Mouse (Mus musculus): ENCODE data around the gene Btbd2. TPM values are rescaled to one million over a fixed set of nuclear protein-coding genes. Genes with fewer than 3 reads are reported as not detected.
A peak's percentile ranks its signal among the peaks of the same experiment; 100 is the strongest.

Gene Btbd2
- polyA plus RNA-seq, 1 experiment from 2014 or later: 77.8 TPM

DNA sequence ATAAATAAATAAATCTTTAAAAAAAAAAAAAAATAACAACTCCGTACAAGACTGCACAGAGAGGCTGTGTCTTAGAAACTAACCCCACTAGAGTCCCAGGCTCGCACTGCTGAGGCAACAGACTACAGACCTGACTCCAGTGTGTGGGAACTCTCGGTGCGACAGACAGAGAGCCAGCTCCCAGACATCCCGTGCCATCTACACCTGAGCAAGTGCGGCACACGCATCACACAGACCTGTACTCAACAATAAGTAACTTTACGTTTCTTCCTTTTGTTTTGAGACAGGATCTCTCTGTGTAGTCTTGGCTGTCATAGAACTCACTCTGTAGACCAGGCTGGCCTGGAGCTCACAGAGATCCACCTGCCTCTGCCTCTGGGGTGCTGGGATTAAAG is 40.5 kb upstream of the Btbd2 start:
- no peak overlapping the region for H3K27ac ChIP-seq
- no peak overlapping the region for H3K9ac ChIP-seq
- no peak overlapping the region for H3K4me3 ChIP-seq
- no peaks in the 10 kb centered on the region for H3K9me3 ChIP-seq
- ATAC-seq (ENCODE audit: low FRiP score, low read depth): no peak
- WGBS: 91% methylated on average over 8 of the region's 8 CpGs
- no peak overlapping the region for H3K4me2 ChIP-seq (replicated peaks)
- H3K27me3 ChIP-seq: no peaks in the 10 kb centered on the region
- peaks cover 21% of the 10 kb centered on the region for H3K4me1 ChIP-seq
- peaks cover 41% of the 10 kb centered on the region for H3K36me3 ChIP-seq

DNA sequence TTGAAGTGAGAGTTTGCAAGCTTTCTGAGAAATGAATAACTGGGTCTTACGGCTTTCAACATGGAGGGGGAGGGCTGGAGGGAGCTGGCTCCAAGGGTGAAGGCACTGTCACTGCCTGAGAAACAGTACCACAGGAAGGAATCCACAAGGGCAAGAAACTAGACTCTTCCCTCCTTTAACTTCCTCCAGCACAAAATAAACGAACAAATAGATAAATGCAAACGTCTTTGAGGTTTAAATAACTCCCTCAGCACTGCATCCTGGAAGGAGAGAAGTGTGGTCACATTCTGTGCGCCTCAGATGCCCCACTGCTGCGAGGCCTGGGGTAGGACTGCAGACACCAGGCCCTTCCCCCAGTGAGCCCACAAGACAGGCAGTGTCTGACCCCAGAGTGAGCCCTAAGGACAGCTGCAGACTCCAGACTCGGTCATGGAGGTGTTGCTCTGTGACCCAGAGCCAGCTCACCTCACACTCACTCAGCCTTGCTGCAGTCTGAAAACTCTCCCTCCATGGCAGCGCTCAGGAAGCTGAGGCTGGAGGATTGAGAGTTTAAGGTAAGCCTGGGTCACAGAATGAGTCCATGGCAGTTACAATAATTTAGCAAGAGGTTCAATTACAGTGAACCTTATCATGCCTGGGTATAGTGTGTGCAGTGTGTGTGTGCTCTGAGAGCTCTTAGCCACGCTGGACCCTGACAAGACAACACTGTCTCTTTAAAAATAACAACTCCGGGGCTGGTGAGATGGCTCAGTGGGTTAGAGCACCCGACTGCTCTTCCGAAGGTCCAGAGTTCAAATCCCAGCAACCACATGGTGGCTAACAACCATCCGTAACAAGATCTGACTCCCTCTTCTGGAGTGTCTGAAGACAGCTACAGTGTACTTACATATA is 39.9 kb upstream of the Btbd2 start:
- H3K27ac ChIP-seq: peak overlapping the region; percentile 39; the same call in 1 of the 2 replicates
- no peaks in the 10 kb centered on the region for H3K27me3 ChIP-seq
- 68% methylated on average over 12 of the region's 12 CpGs for WGBS

DNA sequence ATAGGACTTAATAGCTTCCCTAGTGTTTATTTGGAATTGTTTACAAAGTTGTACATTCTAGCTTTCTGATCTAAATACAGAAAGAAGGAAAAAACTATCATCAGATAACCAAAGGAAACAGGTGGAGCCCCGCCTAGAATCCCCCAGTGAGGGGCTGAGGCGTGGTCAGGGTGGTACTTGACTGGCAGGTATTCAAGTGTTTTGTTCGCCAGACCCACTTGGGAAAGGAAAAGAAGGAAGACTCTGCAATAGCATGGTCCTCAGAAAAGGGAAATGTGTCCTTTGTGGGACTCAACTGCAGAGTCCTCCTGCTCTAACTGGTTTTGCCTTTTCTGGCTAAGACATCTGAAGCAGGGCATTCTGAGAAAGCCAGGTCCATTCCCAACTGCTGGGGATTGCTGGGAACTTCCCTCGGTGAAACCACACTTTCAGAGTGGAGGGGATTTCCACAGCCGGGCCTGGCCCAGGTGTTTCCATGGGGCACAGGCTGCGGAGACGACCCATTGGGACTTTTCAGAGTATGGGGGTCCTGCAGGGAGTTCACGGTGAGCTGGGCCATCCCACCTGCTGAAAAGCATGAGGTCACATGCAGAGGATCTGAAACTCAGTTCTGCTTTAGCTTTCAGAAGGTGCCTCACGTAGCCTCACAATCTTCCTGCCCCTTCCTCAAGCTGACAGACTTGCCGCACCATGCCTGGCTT is 39.1 kb upstream of the Btbd2 start:
- Histone ChIP-seq H3K36me3 (peaks cover 56% of the 10 kb centered on the region), H3K9ac (no peak overlapping the region)

More for the DNA sequence above, 39.9 kb upstream of the Btbd2 start:
- H3K9me3 ChIP-seq: no peaks in the 10 kb centered on the region
- no peak overlapping the region for H3K9ac ChIP-seq
- peaks cover 48% of the 10 kb centered on the region for H3K36me3 ChIP-seq
- H3K4me2 ChIP-seq (replicated peaks): no peak overlapping the region; the same call in 1 of the 2 replicates
- ATAC-seq (ENCODE audit: low FRiP score, low read depth): no peak
- peaks cover 21% of the 10 kb centered on the region for H3K4me1 ChIP-seq
- no peak overlapping the region for H3K4me3 ChIP-seq

DNA sequence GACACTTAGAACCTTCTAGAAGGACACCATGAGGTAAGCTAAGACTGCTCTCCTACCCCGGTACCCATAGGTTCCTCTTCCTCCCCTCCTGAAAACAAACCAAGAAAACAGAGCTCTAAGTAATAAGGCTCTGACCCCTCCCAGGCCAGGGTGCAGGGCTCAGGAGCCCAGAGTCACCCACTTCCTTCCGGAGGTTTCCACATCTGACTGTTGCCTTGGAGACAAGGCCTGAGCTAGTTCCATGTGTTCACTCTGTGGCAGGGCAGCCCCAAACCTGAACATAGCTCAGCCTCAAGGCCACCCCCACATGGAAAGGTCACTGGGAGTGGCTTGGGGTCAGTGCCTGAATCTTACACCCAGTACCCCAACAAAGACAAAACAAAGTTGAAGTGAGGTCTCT is 38.3 kb upstream of the Btbd2 start:
- Histone ChIP-seq H3K4me3 (no peak overlapping the region), H3K36me3 (peaks cover 64% of the 10 kb centered on the region), H3K9ac (no peak overlapping the region; the same call in 1 of the 2 replicates), H3K4me2 (replicated peaks) (no peak overlapping the region), H3K27me3 (no peaks in the 10 kb centered on the region), H3K27ac (no peak overlapping the region), H3K9me3 (no peaks in the 10 kb centered on the region), H3K4me1 (peaks cover 10% of the 10 kb centered on the region)
- ATAC-seq (ENCODE audit: low FRiP score, low read depth): no peak
- WGBS: 63% methylated on average over 2 of the region's 2 CpGs

More for the DNA sequence above, 39.1 kb upstream of the Btbd2 start:
- Histone ChIP-seq H3K27me3 (no peaks in the 10 kb centered on the region), H3K9me3 (no peaks in the 10 kb centered on the region), H3K4me3 (no peak overlapping the region), H3K27ac (peak overlapping the region; percentile 22; the same call in 1 of the 2 replicates), H3K4me1 (peaks cover 17% of the 10 kb centered on the region), H3K4me2 (replicated peaks) (no peak overlapping the region; the same call in 1 of the 2 replicates)
- WGBS: 66% methylated on average over 10 of the region's 10 CpGs
- no peak for ATAC-seq (ENCODE audit: low FRiP score, low read depth)

DNA sequence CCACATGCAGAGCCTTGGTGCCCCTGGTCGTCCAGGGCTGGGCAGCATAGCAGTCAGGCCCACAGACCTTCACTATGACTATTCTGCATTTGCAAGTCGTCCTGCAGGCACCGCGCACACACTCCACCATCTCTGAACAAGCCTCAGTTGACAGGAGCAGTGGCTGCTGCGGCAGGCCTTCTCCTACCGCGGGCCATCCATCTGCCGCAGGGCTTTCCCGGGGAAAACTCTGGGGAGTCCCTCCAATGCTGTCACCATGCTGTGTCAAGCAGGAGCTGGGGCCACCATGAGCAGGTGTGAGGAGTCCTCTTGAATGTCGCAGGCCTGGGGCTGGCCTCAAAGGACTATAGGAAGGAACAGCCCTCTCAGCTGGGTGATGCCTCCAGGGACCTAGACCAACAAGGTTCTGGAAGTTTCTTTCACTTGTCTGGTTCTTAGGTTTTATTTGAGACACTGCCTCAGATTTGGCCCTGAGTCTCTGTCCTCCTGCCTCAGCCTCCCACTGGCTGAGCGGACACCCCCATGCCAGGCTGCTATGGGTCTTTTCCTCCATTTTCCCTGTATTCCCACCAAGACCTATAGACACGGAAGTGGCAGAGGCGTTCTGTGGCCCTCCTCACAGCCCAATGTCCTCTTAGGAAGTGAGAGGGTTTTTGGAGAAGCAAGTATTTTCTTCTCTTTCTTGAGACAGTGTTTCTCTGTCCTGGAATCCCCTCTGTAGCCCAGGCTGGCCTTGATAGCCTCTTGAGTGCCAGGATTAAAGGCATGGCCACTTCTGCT is 37.5 kb upstream of the Btbd2 start:
- Histone ChIP-seq H3K9me3 (no peaks in the 10 kb centered on the region), H3K4me2 (replicated peaks) (no peak overlapping the region), H3K4me3 (no peak overlapping the region), H3K36me3 (peaks cover 72% of the 10 kb centered on the region), H3K4me1 (peaks cover 5% of the 10 kb centered on the region; the same call in 1 of the 2 replicates), H3K27ac (no peak overlapping the region), H3K27me3 (no peaks in the 10 kb centered on the region), H3K9ac (peak overlapping the region; percentile 25; the same call in 1 of the 2 replicates)
- WGBS: 89% methylated on average over 13 of the region's 13 CpGs
- ATAC-seq (ENCODE audit: low FRiP score, low read depth): no peak

DNA sequence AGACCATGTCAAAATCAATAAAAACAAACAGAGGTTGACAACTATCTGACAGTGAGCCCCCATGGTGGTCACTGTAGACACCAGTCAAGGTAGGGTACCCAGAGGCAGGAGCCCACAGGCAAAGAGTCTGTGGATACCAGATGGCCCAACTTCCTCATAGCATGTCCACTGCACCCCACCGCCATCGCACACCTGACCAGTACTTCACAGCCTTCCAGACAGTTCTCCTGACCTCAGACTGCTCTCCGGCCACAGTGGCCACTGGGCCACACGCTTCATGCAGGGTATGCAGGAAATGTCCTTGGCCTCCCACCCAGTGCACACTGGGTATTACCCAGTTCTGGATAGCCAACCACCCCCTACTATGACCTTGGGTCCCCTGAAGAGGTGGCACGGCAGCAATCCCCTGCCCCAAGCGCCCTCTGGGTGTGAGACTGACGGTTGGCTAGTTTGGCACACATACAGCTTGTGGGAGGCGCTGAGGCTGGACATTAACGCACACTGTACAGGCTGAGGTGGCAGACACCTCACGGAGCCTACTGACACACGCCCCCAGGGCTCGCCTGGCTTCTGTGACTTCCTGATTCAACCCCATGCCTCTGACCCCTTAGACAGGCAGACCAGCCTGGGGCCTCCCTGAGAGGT is 36.7 kb upstream of the Btbd2 start:
- H3K9ac ChIP-seq: no peak overlapping the region

DNA sequence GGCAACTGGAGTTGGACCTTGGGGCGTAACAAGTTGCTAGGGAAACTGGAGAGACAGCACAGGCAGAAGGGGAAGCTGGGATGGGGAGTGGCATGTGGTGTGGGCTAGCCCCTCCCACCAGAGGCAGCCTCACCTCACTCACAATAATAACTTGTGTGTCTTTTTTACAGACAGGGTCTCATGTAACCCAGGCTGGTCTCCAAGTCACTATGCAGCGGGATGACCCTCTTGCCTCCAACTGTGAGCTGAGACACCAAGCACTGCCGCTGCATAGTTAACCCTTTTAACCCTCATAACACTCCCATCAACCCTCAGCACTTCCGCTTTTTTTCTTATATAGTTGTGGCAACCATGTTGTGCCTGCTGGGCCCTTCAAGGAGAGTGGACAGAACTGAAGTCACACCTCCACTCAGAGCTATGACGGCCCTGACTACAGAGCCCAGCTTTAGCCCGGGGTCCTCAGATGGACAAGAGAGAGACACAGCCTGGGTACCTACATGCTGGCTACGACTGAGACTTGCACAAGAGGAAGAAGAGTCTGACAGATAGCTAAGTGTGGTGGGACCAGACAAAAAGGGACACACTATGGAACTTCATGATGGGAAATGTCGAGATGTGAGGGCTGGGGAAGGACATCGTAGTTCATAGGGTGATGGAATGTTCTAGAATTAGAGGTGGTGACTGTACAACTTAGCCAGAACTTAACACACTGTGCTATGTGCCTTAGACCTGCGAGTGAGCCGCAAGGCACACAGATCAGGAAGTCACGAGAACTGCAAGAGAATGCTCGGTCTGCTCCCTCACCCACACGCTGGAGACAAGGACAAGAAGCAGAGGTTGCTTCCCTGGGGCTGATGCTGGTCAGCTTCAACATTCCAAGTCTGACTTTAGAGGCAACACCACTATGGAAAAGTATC is 35.6 kb upstream of the Btbd2 start:
- no peak for ATAC-seq (ENCODE audit: low FRiP score, low read depth)
- Histone ChIP-seq H3K27ac (no peak overlapping the region), H3K9me3 (no peaks in the 10 kb centered on the region), H3K4me3 (no peak overlapping the region), H3K36me3 (peaks cover 68% of the 10 kb centered on the region), H3K4me2 (replicated peaks) (no peak overlapping the region), H3K9ac (no peak overlapping the region), H3K27me3 (no peaks in the 10 kb centered on the region), H3K4me1 (peaks cover 5% of the 10 kb centered on the region; the same call in 1 of the 2 replicates)
- 81% methylated on average over 14 of the region's 14 CpGs for WGBS

More for the DNA sequence above, 36.7 kb upstream of the Btbd2 start:
- 89% methylated on average over 12 of the region's 12 CpGs for whole genome bisulfite sequencing
- H3K27me3 ChIP-seq: no peaks in the 10 kb centered on the region
- ATAC-seq (ENCODE audit: low FRiP score, low read depth): no peak
- no peak overlapping the region for H3K27ac ChIP-seq
- H3K4me1 ChIP-seq: peaks cover 5% of the 10 kb centered on the region; the same call in 1 of the 2 replicates
- H3K36me3 ChIP-seq: peaks cover 74% of the 10 kb centered on the region
- no peak overlapping the region for H3K4me3 ChIP-seq
- no peak overlapping the region for H3K4me2 ChIP-seq (replicated peaks)
- H3K9me3 ChIP-seq: no peaks in the 10 kb centered on the region

DNA sequence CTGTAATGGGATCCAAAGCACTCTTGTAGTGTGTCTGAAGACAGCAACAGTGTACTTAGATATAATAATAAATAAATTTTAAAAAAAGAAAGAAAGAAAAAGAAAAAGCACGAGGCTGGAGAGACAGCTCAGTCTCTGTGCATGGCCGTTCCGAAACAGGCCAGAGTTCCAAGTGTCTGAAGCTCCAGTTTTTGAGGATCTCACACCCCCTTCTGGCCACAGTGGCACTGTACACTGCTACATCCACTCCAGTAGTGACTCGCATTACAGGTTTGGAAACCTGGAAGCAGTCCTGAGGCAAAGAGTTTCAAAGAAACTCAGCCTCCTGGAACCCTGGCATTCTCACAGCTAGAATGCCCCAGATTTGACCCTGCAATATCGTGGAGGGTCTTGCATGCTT is 31.0 kb upstream of the Btbd2 start:
- Histone ChIP-seq H3K9me3 (no peaks in the 10 kb centered on the region), H3K4me2 (replicated peaks) (no peak overlapping the region), H3K4me3 (no peak overlapping the region), H3K9ac (no peak overlapping the region), H3K36me3 (peaks cover 88% of the 10 kb centered on the region), H3K27me3 (no peaks in the 10 kb centered on the region), H3K27ac (no peak overlapping the region), H3K4me1 (no peaks in the 10 kb centered on the region)
- 44% methylated on average over 5 of the region's 5 CpGs for WGBS
- ATAC-seq (ENCODE audit: low FRiP score, low read depth): peak; percentile 76

DNA sequence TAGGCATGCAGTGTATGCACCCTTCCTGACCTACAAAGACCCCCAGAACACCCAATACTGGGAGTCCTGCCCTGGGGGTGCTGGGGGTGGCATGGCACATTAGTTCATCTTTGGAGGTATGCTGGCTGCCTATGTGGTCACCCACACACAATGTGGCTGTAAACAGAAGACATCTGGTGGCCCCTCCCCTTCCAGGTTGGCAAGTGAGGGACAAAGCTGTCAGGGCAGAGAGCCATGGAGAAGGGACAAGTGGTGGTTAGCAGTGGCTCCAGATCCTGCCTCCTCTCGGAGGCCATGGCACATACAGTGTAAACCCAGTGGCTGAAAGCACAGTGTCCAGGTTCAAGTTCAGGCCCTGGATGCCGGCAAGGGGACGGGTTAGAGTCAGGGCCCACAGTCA is 29.7 kb upstream of the Btbd2 start:
- 93% methylated on average over 3 of the region's 3 CpGs for WGBS

DNA sequence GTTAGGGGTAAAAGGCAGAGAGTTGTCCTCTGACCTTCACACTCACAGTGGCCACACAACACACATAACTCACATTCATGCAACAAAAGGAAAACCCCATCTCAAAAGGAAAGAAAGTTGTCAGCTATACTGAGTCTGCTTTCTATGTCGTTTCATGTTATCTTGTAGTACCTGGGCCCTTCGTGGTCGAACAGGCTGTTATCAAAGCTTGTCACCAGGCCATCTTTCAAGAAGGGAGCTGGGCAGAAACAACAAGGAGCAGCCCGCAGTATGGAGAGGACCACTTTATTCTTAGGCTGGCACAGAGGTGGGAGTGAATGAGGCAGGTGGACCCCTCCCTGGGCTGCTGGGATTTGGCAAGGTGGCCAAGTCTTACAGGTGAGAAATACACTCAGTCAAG is 28.1 kb upstream of the Btbd2 start:
- Histone ChIP-seq H3K27ac (no peak overlapping the region), H3K9me3 (no peaks in the 10 kb centered on the region), H3K4me1 (peaks cover under 1% of the 10 kb centered on the region; the same call in 1 of the 2 replicates), H3K4me3 (no peak overlapping the region), H3K27me3 (no peaks in the 10 kb centered on the region), H3K4me2 (replicated peaks) (no peak overlapping the region), H3K9ac (no peak overlapping the region), H3K36me3 (peaks cover 60% of the 10 kb centered on the region)
- no peak for ATAC-seq (ENCODE audit: low FRiP score, low read depth)
- WGBS: 81% methylated on average over 4 of the region's 4 CpGs

More for the DNA sequence above, 29.7 kb upstream of the Btbd2 start:
- no peak overlapping the region for H3K4me2 ChIP-seq (replicated peaks)
- no peaks in the 10 kb centered on the region for H3K27me3 ChIP-seq
- no peak overlapping the region for H3K27ac ChIP-seq
- no peak overlapping the region for H3K4me3 ChIP-seq
- H3K4me1 ChIP-seq: no peaks in the 10 kb centered on the region
- no peak overlapping the region for H3K9ac ChIP-seq
- H3K36me3 ChIP-seq: peaks cover 76% of the 10 kb centered on the region
- no peak for ATAC-seq (ENCODE audit: low FRiP score, low read depth)
- no peaks in the 10 kb centered on the region for H3K9me3 ChIP-seq
